Mouse (Mus musculus) erythroblast, embryonic 14.5 days (primary cell): ENCODE measurements at regions not wholly inside any gene's neighbourhood (a gene's known extent, or its start where the extent isn't known, plus 50 kb on each side); places are given as distances from the start of the nearest gene placed in this dataset.

Experiments used
- H3K27me3 ChIP-seq: 2 replicates; pipeline ENCODE4 v1.6.1; 2012; ENCODE audit warnings: inconsistent platforms; ENCODE audit not compliant: control insufficient read depth
- H3K36me3 ChIP-seq: 2 replicates; pipeline ENCODE4 v1.6.1; 2012; ENCODE audit warnings: mild to moderate bottlenecking, inconsistent platforms; ENCODE audit not compliant: control insufficient read depth
- H3K4me1 ChIP-seq: 2 replicates; pipeline ENCODE4 v1.6.1; 2012; ENCODE audit warnings: inconsistent platforms; ENCODE audit not compliant: control insufficient read depth
- H3K4me3 ChIP-seq: replicated peaks from 2 replicates; pipeline ENCODE3; 2012; ENCODE audit warnings: moderate library complexity, mild to moderate bottlenecking, inconsistent platforms
- H3K9me3 ChIP-seq: 2 replicates; pipeline ENCODE4 v1.6.1; 2012; ENCODE audit warnings: low read length, inconsistent platforms, mixed read lengths; ENCODE audit not compliant: control insufficient read depth
- GATA1 ChIP-seq: IDR thresholded peaks from 2 replicates; pipeline ENCODE4 v1.6.1; 2012; ENCODE audit warnings: low read length, inconsistent platforms, mixed read lengths
- TAL1 ChIP-seq: IDR thresholded peaks from 3 replicates; pipeline ENCODE4 v1.6.1; 2012; ENCODE audit warnings: low read length, inconsistent platforms, mixed read lengths

GRCm38 (mm10) chr8:101697948-101698347, 1087.5 kb downstream of the Cdh11 start:
- no peaks in the 10 kb centered on the region for H3K27me3 ChIP-seq
- H3K4me1 ChIP-seq, result no peaks in the 10 kb centered on the region
- H3K36me3 ChIP-seq, result no peaks in the 10 kb centered on the region
- H3K4me3 ChIP-seq, result no peak overlapping the region
- no peak for TF ChIP-seq TAL1
- TF ChIP-seq GATA1, result no peak
- no peaks in the 10 kb centered on the region for H3K9me3 ChIP-seq

GRCm38 (mm10) chr8:101690901-101691300, 1094.5 kb downstream of the Cdh11 start:
- H3K4me3 ChIP-seq, result no peak overlapping the region
- TF ChIP-seq TAL1, result no peak
- TF ChIP-seq GATA1, result no peak
- no peaks in the 10 kb centered on the region for H3K4me1 ChIP-seq
- H3K27me3 ChIP-seq, result no peaks in the 10 kb centered on the region
- H3K36me3 ChIP-seq, result no peaks in the 10 kb centered on the region
- no peaks in the 10 kb centered on the region; the same call in 1 of the 2 replicates for H3K9me3 ChIP-seq

- Histone ChIP-seq H3K4me3 (no peak overlapping the region), H3K27me3 (no peaks in the 10 kb centered on the region), H3K9me3 (peaks cover 3% of the 10 kb centered on the region; the same call in 1 of the 2 replicates), H3K36me3 (no peaks in the 10 kb centered on the region), H3K4me1 (no peaks in the 10 kb centered on the region)
- no peak for TF ChIP-seq GATA1
- TF ChIP-seq TAL1, result no peak
These were observed 1116.5 kb downstream of the Cdh11 start for GRCm38 (mm10) chr8:101668921-101669320.

GRCm38 (mm10) chr8:101662874-101663273, 1122.6 kb downstream of the Cdh11 start:
- no peaks in the 10 kb centered on the region for H3K9me3 ChIP-seq
- H3K27me3 ChIP-seq, result no peaks in the 10 kb centered on the region
- TF ChIP-seq GATA1 (no peak), TAL1 (no peak)
- no peak overlapping the region for H3K4me3 ChIP-seq
- no peaks in the 10 kb centered on the region for H3K36me3 ChIP-seq
- peaks cover 8% of the 10 kb centered on the region for H3K4me1 ChIP-seq

- peaks cover 15% of the 10 kb centered on the region for H3K4me1 ChIP-seq
- H3K9me3 ChIP-seq, result no peaks in the 10 kb centered on the region
- no peak overlapping the region for H3K4me3 ChIP-seq
- 0 out of 2 replicates have a peak, but pooled peaks have one; percentile 28 for TF ChIP-seq GATA1
- TF ChIP-seq TAL1, result no peak
- H3K27me3 ChIP-seq, result no peaks in the 10 kb centered on the region
- no peaks in the 10 kb centered on the region for H3K36me3 ChIP-seq
These were observed 1130.2 kb downstream of the Cdh11 start for GRCm38 (mm10) chr8:101655292-101655691.

GRCm38 (mm10) chr8:101628816-101629215, 1156.6 kb downstream of the Cdh11 start:
- TF ChIP-seq GATA1, result no peak
- TF ChIP-seq TAL1, result no peak
- no peak overlapping the region for H3K4me3 ChIP-seq
- no peaks in the 10 kb centered on the region for H3K27me3 ChIP-seq
- H3K4me1 ChIP-seq, result no peaks in the 10 kb centered on the region
- no peaks in the 10 kb centered on the region for H3K36me3 ChIP-seq
- H3K9me3 ChIP-seq, result peaks cover 5% of the 10 kb centered on the region

- no peaks in the 10 kb centered on the region for H3K27me3 ChIP-seq
- peaks cover 5% of the 10 kb centered on the region for H3K9me3 ChIP-seq
- H3K4me1 ChIP-seq, result no peaks in the 10 kb centered on the region
- no peak overlapping the region for H3K4me3 ChIP-seq
- TF ChIP-seq GATA1 (no peak), TAL1 (no peak)
- H3K36me3 ChIP-seq, result no peaks in the 10 kb centered on the region
These were observed 1163.5 kb downstream of the Cdh11 start for GRCm38 (mm10) chr8:101621941-101622340.

- H3K27me3 ChIP-seq, result no peaks in the 10 kb centered on the region
These were observed 1194.3 kb downstream of the Cdh11 start for GRCm38 (mm10) chr8:101591115-101591514.

GRCm38 (mm10) chr8:101590639-101591038, 1194.8 kb downstream of the Cdh11 start:
- TF ChIP-seq TAL1, result no peak
- TF ChIP-seq GATA1, result no peak
- no peak overlapping the region for H3K4me3 ChIP-seq
- no peaks in the 10 kb centered on the region for H3K27me3 ChIP-seq

More at GRCm38 (mm10) chr8:101591115-101591514, 1194.3 kb downstream of the Cdh11 start:
- TF ChIP-seq TAL1 (no peak), GATA1 (no peak)
- no peaks in the 10 kb centered on the region for H3K4me1 ChIP-seq
- H3K4me3 ChIP-seq, result no peak overlapping the region
- H3K9me3 ChIP-seq, result no peaks in the 10 kb centered on the region
- no peaks in the 10 kb centered on the region for H3K36me3 ChIP-seq

GRCm38 (mm10) chr8:101564447-101564846, 1221.0 kb downstream of the Cdh11 start:
- TF ChIP-seq TAL1 (no peak), GATA1 (no peak)
- Histone ChIP-seq H3K4me1 (no peaks in the 10 kb centered on the region), H3K9me3 (peaks cover 3% of the 10 kb centered on the region), H3K36me3 (no peaks in the 10 kb centered on the region), H3K27me3 (no peaks in the 10 kb centered on the region), H3K4me3 (no peak overlapping the region)

More at GRCm38 (mm10) chr8:101590639-101591038, 1194.8 kb downstream of the Cdh11 start:
- no peaks in the 10 kb centered on the region for H3K4me1 ChIP-seq
- no peaks in the 10 kb centered on the region for H3K36me3 ChIP-seq
- no peaks in the 10 kb centered on the region for H3K9me3 ChIP-seq
